Mouse (Mus musculus) MEL (cell line): ENCODE results near the gene Far2.

ENCODE experiments used
- CTCF ChIP-seq, 3 experiments: IDR thresholded peaks in 2 of 3; conservative IDR thresholded peaks in 1 of 3; 2 replicates each; pipeline ENCODE4 v1.5.1; 2011 to 2012; ENCODE audit warnings: low read length in 3 of 3, low read depth in 2 of 3, mild to moderate bottlenecking in 2 of 3, improper control_type of control experiment in 1 of 3, inconsistent platforms in 1 of 3, mixed read lengths in 1 of 3, moderate library complexity in 1 of 3; ENCODE audit not compliant: control insufficient read depth in 1 of 3, insufficient read depth in 1 of 3, poor library complexity in 1 of 3, severe bottlenecking in 1 of 3
- EP300 ChIP-seq, 2 experiments: IDR thresholded peaks; 2 replicates each; pipeline ENCODE4 v1.6.1; 2011; ENCODE audit warnings: improper control_type of control experiment in 2 of 2, low read length in 2 of 2, low read depth in 1 of 2, mild to moderate bottlenecking in 1 of 2
- GATA1 ChIP-seq: IDR thresholded peaks from 2 replicates; pipeline ENCODE4 v1.6.1; 2011; ENCODE audit warnings: low read depth, low read length, improper control_type of control experiment
- HCFC1 ChIP-seq: IDR thresholded peaks from 2 replicates; pipeline ENCODE4 v1.6.1; 2012; ENCODE audit warnings: low read depth, mild to moderate bottlenecking, inconsistent platforms, low read length, improper control_type of control experiment, moderate library complexity
- MYB ChIP-seq: IDR thresholded peaks from 2 replicates; pipeline ENCODE4 v1.6.1; 2011; ENCODE audit warnings: mild to moderate bottlenecking, low read depth, low read length, improper control_type of control experiment
- POLR2A ChIP-seq, 2 experiments: IDR thresholded peaks; 2 replicates each; pipeline ENCODE4 v1.6.1; 2011 to 2012; ENCODE audit warnings: low read length in 2 of 2, mild to moderate bottlenecking in 2 of 2, control low read depth in 1 of 2, improper control_type of control experiment in 1 of 2, low read depth in 1 of 2, moderate library complexity in 1 of 2; ENCODE audit not compliant: control insufficient read depth in 1 of 2, insufficient read depth in 1 of 2, poor library complexity in 1 of 2
- RCOR1 ChIP-seq: IDR thresholded peaks from 2 replicates; pipeline ENCODE4 v1.6.1; 2012; ENCODE audit warnings: low read depth, mild to moderate bottlenecking, inconsistent platforms, low read length, improper control_type of control experiment
- SMC3 ChIP-seq: IDR thresholded peaks from 2 replicates; pipeline ENCODE4 v1.6.1; 2011; ENCODE audit warnings: low read depth, low read length, improper control_type of control experiment
- USF1 ChIP-seq: IDR thresholded peaks from 2 replicates; pipeline ENCODE4 v1.6.1; 2014; ENCODE audit warnings: low read depth, mild to moderate bottlenecking, inconsistent platforms, low read length, improper control_type of control experiment, moderate library complexity

GRCm38 (mm10) chr6:148097039-148097438 is 50.0 kb downstream of the Far2 start:
- TF ChIP-seq RCOR1 (no peak), EP300 (IDR thresholded peaks at IDR 0.05; ENCODE audit: low read depth in 1 of 2, low read length in 2 of 2) (no peak), CTCF (IDR thresholded peaks at IDR 0.05 in 2 of 3, conservative IDR thresholded peaks at IDR 0.05 in 1 of 3; ENCODE audit: control insufficient read depth in 1 of 3, insufficient read depth in 1 of 3, low read depth in 2 of 3, low read length in 3 of 3, poor library complexity in 1 of 3, severe bottlenecking in 1 of 3) (no peak), POLR2A (IDR thresholded peaks at IDR 0.05; ENCODE audit: control insufficient read depth in 1 of 2, insufficient read depth in 1 of 2, low read depth in 1 of 2, low read length in 2 of 2, poor library complexity in 1 of 2) (no peak), SMC3 (no peak), GATA1 (no peak), HCFC1 (no peak), USF1 (no peak), MYB (no peak)
